Mouse (Mus musculus) MEL (cell line): ENCODE measurements around the gene Pcsk4. TPM values are rescaled to one million over a fixed set of nuclear protein-coding genes. Genes with fewer than 3 reads are reported as not detected.

ENCODE experiments used
- DNase-seq: peaks from one replicate; pipeline ENCODE4 v3.0.0; 2011; ENCODE audit warnings: low read depth, low spot score
- H3K27ac ChIP-seq: 2 replicates; pipeline ENCODE4 v1.5.1; 2012; ENCODE audit warnings: low read depth, mild to moderate bottlenecking, control low read depth, low read length, moderate library complexity; ENCODE audit not compliant: control insufficient read depth
- H3K27me3 ChIP-seq, 2 experiments: fragments of 150-350 bp in 1 of 2; sonication (generic) in 1 of 2; 2 replicates each; pipeline ENCODE4 v1.6.1; 2012; ENCODE audit warnings: low read length in 2 of 2, mild to moderate bottlenecking in 2 of 2, improper control_type of control experiment in 1 of 2, moderate library complexity in 1 of 2; ENCODE audit not compliant: insufficient read depth in 2 of 2, control insufficient read depth in 1 of 2
- H3K36me3 ChIP-seq, 2 experiments: 2 replicates each; pipeline ENCODE4 v1.6.1; 2012 to 2014; ENCODE audit warnings: low read length in 2 of 2, improper control_type of control experiment in 1 of 2, inconsistent platforms in 1 of 2, mild to moderate bottlenecking in 1 of 2; ENCODE audit not compliant: insufficient read depth in 2 of 2, control insufficient read depth in 1 of 2
- H3K4me1 ChIP-seq, 2 experiments: fragments of 150-350 bp in 1 of 2; sonication (generic) in 1 of 2; 2 replicates each; pipeline ENCODE4 v1.6.1; 2012; ENCODE audit warnings: low read length in 2 of 2, improper control_type of control experiment in 1 of 2, mild to moderate bottlenecking in 1 of 2; ENCODE audit not compliant: insufficient read depth in 2 of 2, control insufficient read depth in 1 of 2
- H3K4me3 ChIP-seq, 2 experiments: fragments of 150-350 bp in 1 of 2; sonication (generic) in 1 of 2; 2 replicates each; pipeline ENCODE4 v1.5.1; 2012; ENCODE audit warnings: low read depth in 2 of 2, low read length in 2 of 2, mild to moderate bottlenecking in 2 of 2, moderate library complexity in 2 of 2, control low read depth in 1 of 2, improper control_type of control experiment in 1 of 2; ENCODE audit not compliant: control insufficient read depth in 1 of 2, insufficient read depth in 1 of 2
- H3K79me2 ChIP-seq: 2 replicates; pipeline ENCODE4 v1.6.1; 2012; ENCODE audit warnings: mild to moderate bottlenecking, low read length, moderate library complexity; ENCODE audit not compliant: control insufficient read depth, poor library complexity, insufficient read depth
- H3K9ac ChIP-seq: 2 replicates; pipeline ENCODE4 v1.6.1; 2012; ENCODE audit warnings: low read depth, mild to moderate bottlenecking, control low read depth, low read length, moderate library complexity; ENCODE audit not compliant: control insufficient read depth, poor library complexity, severe bottlenecking
- H3K9me3 ChIP-seq: fragments of 150-350 bp; sonication (generic); replicated peaks from 2 replicates; pipeline ENCODE4 v1.6.1; 2012; ENCODE audit warnings: mild to moderate bottlenecking, low read length, improper control_type of control experiment, moderate library complexity; ENCODE audit not compliant: insufficient read depth
- CHD1 ChIP-seq: IDR thresholded peaks from 2 replicates; pipeline ENCODE4 v1.6.1; 2012; ENCODE audit warnings: low read depth, mild to moderate bottlenecking, inconsistent platforms, low read length, improper control_type of control experiment
- CTCF ChIP-seq, 3 experiments: IDR thresholded peaks in 2 of 3; conservative IDR thresholded peaks in 1 of 3; 2 replicates each; pipeline ENCODE4 v1.5.1; 2011 to 2012; ENCODE audit warnings: low read length in 3 of 3, low read depth in 2 of 3, mild to moderate bottlenecking in 2 of 3, improper control_type of control experiment in 1 of 3, inconsistent platforms in 1 of 3, mixed read lengths in 1 of 3, moderate library complexity in 1 of 3; ENCODE audit not compliant: control insufficient read depth in 1 of 3, insufficient read depth in 1 of 3, poor library complexity in 1 of 3, severe bottlenecking in 1 of 3
- ETS1 ChIP-seq: IDR thresholded peaks from 2 replicates; pipeline ENCODE4 v1.6.1; 2012; ENCODE audit warnings: low read depth, mild to moderate bottlenecking, inconsistent platforms, low read length, improper control_type of control experiment, moderate library complexity
- HCFC1 ChIP-seq: IDR thresholded peaks from 2 replicates; pipeline ENCODE4 v1.6.1; 2012; ENCODE audit warnings: low read depth, mild to moderate bottlenecking, inconsistent platforms, low read length, improper control_type of control experiment, moderate library complexity
- MAFK ChIP-seq: IDR thresholded peaks from 2 replicates; pipeline ENCODE4 v1.6.1; 2011; ENCODE audit warnings: low read depth, mild to moderate bottlenecking, low read length, improper control_type of control experiment, borderline replicate concordance
- MAZ ChIP-seq: IDR thresholded peaks from 2 replicates; pipeline ENCODE4 v1.6.1; 2012; ENCODE audit warnings: low read depth, mild to moderate bottlenecking, inconsistent platforms, low read length, improper control_type of control experiment
- MXI1 ChIP-seq: IDR thresholded peaks from 2 replicates; pipeline ENCODE4 v1.6.1; 2011; ENCODE audit warnings: mild to moderate bottlenecking, low read depth, low read length, improper control_type of control experiment
- MYB ChIP-seq: IDR thresholded peaks from 2 replicates; pipeline ENCODE4 v1.6.1; 2011; ENCODE audit warnings: mild to moderate bottlenecking, low read depth, low read length, improper control_type of control experiment
- MYC ChIP-seq: IDR thresholded peaks from 2 replicates; pipeline ENCODE4 v1.6.1; 2011; ENCODE audit warnings: low read depth, mild to moderate bottlenecking, low read length, improper control_type of control experiment, moderate library complexity
- NELFE ChIP-seq: IDR thresholded peaks from 2 replicates; pipeline ENCODE4 v1.6.1; 2011; ENCODE audit warnings: low read depth, low read length, improper control_type of control experiment
- NRF1 ChIP-seq: IDR thresholded peaks from 2 replicates; pipeline ENCODE4 v1.6.1; 2014; ENCODE audit warnings: low read depth, mild to moderate bottlenecking, inconsistent platforms, low read length, improper control_type of control experiment, moderate library complexity; ENCODE audit not compliant: poor library complexity, insufficient read depth, severe bottlenecking
- POLR2A ChIP-seq, 2 experiments: IDR thresholded peaks; 2 replicates each; pipeline ENCODE4 v1.6.1; 2011 to 2012; ENCODE audit warnings: low read length in 2 of 2, mild to moderate bottlenecking in 2 of 2, control low read depth in 1 of 2, improper control_type of control experiment in 1 of 2, low read depth in 1 of 2, moderate library complexity in 1 of 2; ENCODE audit not compliant: control insufficient read depth in 1 of 2, insufficient read depth in 1 of 2, poor library complexity in 1 of 2
- POLR2AphosphoS2 ChIP-seq: IDR thresholded peaks from 2 replicates; pipeline ENCODE4 v1.6.1; 2011; ENCODE audit warnings: low read length, improper control_type of control experiment
- POLR2AphosphoS5 ChIP-seq: IDR thresholded peaks from 2 replicates; pipeline ENCODE4 v1.6.1; 2012; ENCODE audit warnings: low read depth, borderline replicate concordance, mild to moderate bottlenecking, inconsistent platforms, low read length, moderate library complexity, mixed read lengths
- SIN3A ChIP-seq: IDR thresholded peaks from 2 replicates; pipeline ENCODE4 v1.6.1; 2012; ENCODE audit warnings: low read length, improper control_type of control experiment, inconsistent platforms
- SMC3 ChIP-seq: IDR thresholded peaks from 2 replicates; pipeline ENCODE4 v1.6.1; 2011; ENCODE audit warnings: low read depth, low read length, improper control_type of control experiment
- TAL1 ChIP-seq: IDR thresholded peaks from 2 replicates; pipeline ENCODE4 v1.6.1; 2012; ENCODE audit warnings: mild to moderate bottlenecking, inconsistent platforms, low read length, moderate library complexity, mixed read lengths
- TCF12 ChIP-seq: IDR thresholded peaks from 2 replicates; pipeline ENCODE4 v1.6.1; 2014; ENCODE audit warnings: low read depth, mild to moderate bottlenecking, inconsistent platforms, low read length, improper control_type of control experiment, moderate library complexity
- UBTF ChIP-seq: IDR thresholded peaks from 2 replicates; pipeline ENCODE4 v1.6.1; 2012; ENCODE audit warnings: low read depth, mild to moderate bottlenecking, inconsistent platforms, low read length, improper control_type of control experiment, moderate library complexity, borderline replicate concordance; ENCODE audit not compliant: insufficient read depth
- USF1 ChIP-seq: IDR thresholded peaks from 2 replicates; pipeline ENCODE4 v1.6.1; 2014; ENCODE audit warnings: low read depth, mild to moderate bottlenecking, inconsistent platforms, low read length, improper control_type of control experiment, moderate library complexity
- USF2 ChIP-seq, 2 experiments: IDR thresholded peaks; 2 replicates each; pipeline ENCODE4 v1.6.1; 2011 to 2012; ENCODE audit warnings: improper control_type of control experiment in 2 of 2, low read length in 2 of 2, borderline replicate concordance in 1 of 2, inconsistent platforms in 1 of 2, low read depth in 1 of 2, mild to moderate bottlenecking in 1 of 2; ENCODE audit not compliant: insufficient read depth in 1 of 2
- ZC3H11A ChIP-seq: IDR thresholded peaks from 2 replicates; pipeline ENCODE4 v1.6.1; 2012; ENCODE audit warnings: low read depth, mild to moderate bottlenecking, inconsistent platforms, low read length, improper control_type of control experiment
- ZKSCAN1 ChIP-seq: IDR thresholded peaks from 2 replicates; pipeline ENCODE4 v1.6.1; 2012; ENCODE audit warnings: low read depth, mild to moderate bottlenecking, inconsistent platforms, low read length, improper control_type of control experiment, moderate library complexity
- ZMIZ1 ChIP-seq: IDR thresholded peaks from 2 replicates; pipeline ENCODE4 v1.6.1; 2012; ENCODE audit warnings: low read depth, mild to moderate bottlenecking, inconsistent platforms, low read length, improper control_type of control experiment, moderate library complexity
- polyA plus RNA-seq, 2 experiments: library from polyadenylated mRNA; stranded (reverse) in 1 of 2; unstranded in 1 of 2; fragments of >175 nt in 1 of 2; fragments of >200 nt in 1 of 2; gene quantifications; 2 replicates each; pipeline versions ENCODE4 v1.2.1 to v1.2.4; 2012; ENCODE audit warnings: low replicate concordance in 2 of 2, low read depth in 1 of 2; ENCODE audit not compliant: insufficient read length in 2 of 2, insufficient read depth in 1 of 2, missing spikeins in 1 of 2
- total RNA-seq: library from RNA; depleted of rRNA; stranded (reverse); fragments of 300-350 nt; gene quantifications from 2 replicates; pipeline ENCODE4 v1.2.3, GENCODE M21; 2012

The Pcsk4 gene
- total and polyA plus RNA-seq, 3 experiments, result 6.5 to 23.1 TPM; not detected in 1

GRCm38 (mm10) chr10:80330084-80330483 lies 786 bp upstream of the Pcsk4 start:
- peaks cover 14 to 25% of the 10 kb centered on the region in 2 experiments for H3K4me1 ChIP-seq
- TF ChIP-seq HCFC1 (0 out of 2 replicates have a peak, but pooled peaks have one; percentile 2), NELFE (peak; percentile 56), SIN3A (peak; percentile 50; the same call in 1 of the 2 replicates), USF1 (no peak), MXI1 (peak; percentile 83), CTCF (IDR thresholded peaks at IDR 0.05 in 2 of 3, conservative IDR thresholded peaks at IDR 0.05 in 1 of 3; ENCODE audit: control insufficient read depth in 1 of 3, insufficient read depth in 1 of 3, low read depth in 2 of 3, low read length in 3 of 3, poor library complexity in 1 of 3, severe bottlenecking in 1 of 3) (0 out of 6 replicates have a peak, but pooled peaks of 1 of the 3 experiments have one; percentile 0), MAZ (no peak), UBTF (no peak), TCF12 (no peak), ETS1 (no peak), POLR2A (IDR thresholded peaks at IDR 0.05; ENCODE audit: control insufficient read depth in 1 of 2, insufficient read depth in 1 of 2, low read depth in 1 of 2, low read length in 2 of 2, poor library complexity in 1 of 2) (peak in 1 of 2 experiments; percentile 58; a peak in 1 of 4 replicates)
- H3K79me2 ChIP-seq, result peaks cover 2% of the 10 kb centered on the region; the same call in 1 of the 2 replicates

GRCm38 (mm10) chr10:80325045-80325444 lies 4.3 kb downstream of the Pcsk4 start:
- peaks cover 0 to 5% of the 10 kb centered on the region in 2 experiments; a peak in 1 of 4 replicates for H3K36me3 ChIP-seq
- peaks cover 21% of the 10 kb centered on the region for H3K79me2 ChIP-seq
- TF ChIP-seq SMC3 (no peak), USF2 (IDR thresholded peaks at IDR 0.05; ENCODE audit: borderline replicate concordance in 1 of 2, insufficient read depth in 1 of 2, low read depth in 1 of 2, low read length in 2 of 2) (no peak), POLR2AphosphoS5 (no peak), ZMIZ1 (no peak), TAL1 (no peak), TCF12 (no peak), SIN3A (no peak), MAFK (no peak), POLR2AphosphoS2 (no peak), ZC3H11A (no peak), CTCF (IDR thresholded peaks at IDR 0.05 in 2 of 3, conservative IDR thresholded peaks at IDR 0.05 in 1 of 3; ENCODE audit: control insufficient read depth in 1 of 3, insufficient read depth in 1 of 3, low read depth in 2 of 3, low read length in 3 of 3, poor library complexity in 1 of 3, severe bottlenecking in 1 of 3) (no peak), NRF1 (no peak), MYC (no peak), MYB (no peak), NELFE (no peak), MXI1 (no peak), ZKSCAN1 (no peak), HCFC1 (no peak), CHD1 (no peak), ETS1 (no peak)
- DNase-seq, result no peak
- no peaks in the 10 kb centered on the region for H3K27me3 ChIP-seq
- H3K27ac ChIP-seq, result no peak overlapping the region
- H3K9me3 ChIP-seq, result no peaks in the 10 kb centered on the region
- H3K4me3 ChIP-seq, result no peak overlapping the region
- H3K4me1 ChIP-seq, result peaks cover 0 to 20% of the 10 kb centered on the region in 2 experiments; a peak in 3 of 4 replicates
- no peak overlapping the region for H3K9ac ChIP-seq

More at GRCm38 (mm10) chr10:80330084-80330483, 786 bp upstream of the Pcsk4 start:
- H3K9me3 ChIP-seq, result no peaks in the 10 kb centered on the region
- peaks cover 0 to 22% of the 10 kb centered on the region in 2 experiments; a peak in 2 of 4 replicates for H3K36me3 ChIP-seq
- H3K4me3 ChIP-seq, result peak overlapping the region; percentile 72 to 96
- DNase-seq, result no peak
- H3K27me3 ChIP-seq, result no peaks in the 10 kb centered on the region
- peak overlapping the region; percentile 82 for H3K9ac ChIP-seq
- no peak overlapping the region for H3K27ac ChIP-seq
